Mouse (Mus musculus) liver, postnatal 0 days (tissue): ENCODE measurements at regions not wholly inside any gene's neighbourhood (a gene's known extent, or its start where the extent isn't known, plus 50 kb on each side); places are given as distances from the start of the nearest gene placed in this dataset.

ENCODE experiments used
- ATAC-seq: fragments of 200-750 bp; cut with Nextera tagmentation; 2 replicates; pipeline ENCODE4 v1.8.0; 2017; ENCODE audit warnings: mild to moderate bottlenecking, moderate library complexity
- DNase-seq: peaks from one replicate; pipeline ENCODE4 v3.0.0-alpha.2; 2016
- H3K27ac ChIP-seq: fragments of 300-500 bp; sonication (generic); 2 replicates; pipeline ENCODE4 v1.5.1; 2014; ENCODE audit warnings: antibody characterized with exemption, moderate library complexity, mild to moderate bottlenecking, low read depth
- H3K27me3 ChIP-seq: fragments of 300-500 bp; sonication (generic); 2 replicates; pipeline ENCODE4 v1.6.1; 2014; ENCODE audit warnings: low read length, control low read depth, mixed read lengths; ENCODE audit not compliant: insufficient read depth
- H3K36me3 ChIP-seq: fragments of 300-500 bp; sonication (generic); replicated peaks from 2 replicates; pipeline ENCODE4 v1.6.1; 2014; ENCODE audit warnings: mild to moderate bottlenecking, control low read depth, low read length, moderate library complexity, mixed read lengths; ENCODE audit not compliant: insufficient read depth
- H3K4me1 ChIP-seq: fragments of 300-500 bp; sonication (generic); 2 replicates; pipeline ENCODE4 v1.6.1; 2014; ENCODE audit warnings: antibody characterized with exemption, mild to moderate bottlenecking, control low read depth; ENCODE audit not compliant: insufficient read depth
- H3K4me2 ChIP-seq: fragments of 300-500 bp; sonication (generic); 2 replicates; pipeline ENCODE4 v1.6.1; 2014; ENCODE audit warnings: low read depth, mild to moderate bottlenecking, low read length, moderate library complexity, mixed read lengths
- H3K4me3 ChIP-seq: fragments of 300-500 bp; sonication (generic); 2 replicates; pipeline ENCODE4 v1.5.1; 2014; ENCODE audit warnings: low read depth, low read length
- H3K9ac ChIP-seq: fragments of 300-500 bp; sonication (generic); replicated peaks from 2 replicates; pipeline ENCODE4 v1.6.1; 2014; ENCODE audit warnings: mild to moderate bottlenecking, moderate library complexity
- H3K9me3 ChIP-seq: fragments of 300-500 bp; sonication (generic); 2 replicates; pipeline ENCODE4 v1.6.1; 2016; ENCODE audit warnings: mild to moderate bottlenecking, control low read depth, low read length, mixed read lengths
- CTCF ChIP-seq: sonication (generic); IDR thresholded peaks from 2 replicates; pipeline ENCODE4 v1.5.1; 2016; ENCODE audit warnings: antibody characterized with exemption, low read depth
- EP300 ChIP-seq: IDR thresholded peaks from 2 replicates; pipeline ENCODE4 v1.6.1; 2016; ENCODE audit warnings: antibody characterized with exemption, low read depth, mild to moderate bottlenecking
- WGBS: fragments of 180-500 bp; shearing (Covaris S2); extraction: QIAGEN DNeasy Blood & Tissue Kit; methylation state at CpG from one replicate; pipeline ENCODE4 v1.1.7; 2014; ENCODE audit not compliant: insufficient replicate concordance; 5-methylcytosine and 5-hydroxymethylcytosine counted together

- no peaks in the 10 kb centered on the region for H3K36me3 ChIP-seq
Measured at GRCm38 (mm10) chr1:189105276-189105675, 97.6 kb upstream of the Kctd3 start.

GRCm38 (mm10) chr1:189102781-189103180, 95.1 kb upstream of the Kctd3 start:
- Histone ChIP-seq H3K27me3 (no peaks in the 10 kb centered on the region), H3K4me3 (no peak overlapping the region), H3K9me3 (no peaks in the 10 kb centered on the region), H3K27ac (no peak overlapping the region), H3K4me2 (no peak overlapping the region), H3K9ac (no peak overlapping the region), H3K36me3 (no peaks in the 10 kb centered on the region), H3K4me1 (no peaks in the 10 kb centered on the region)
- WGBS, result 53% methylated on average over 3 of the region's 3 CpGs
- no peak for TF ChIP-seq CTCF
- TF ChIP-seq EP300, result no peak
- ATAC-seq (no peak), DNase-seq (no peak)

More at GRCm38 (mm10) chr1:189105276-189105675, 97.6 kb upstream of the Kctd3 start:
- H3K27ac ChIP-seq, result no peak overlapping the region
- DNase-seq (no peak), ATAC-seq (no peak)
- WGBS, result 61% methylated on average over 4 of the region's 4 CpGs
- no peaks in the 10 kb centered on the region for H3K27me3 ChIP-seq
- H3K9me3 ChIP-seq, result no peaks in the 10 kb centered on the region
- no peak overlapping the region for H3K4me3 ChIP-seq
- TF ChIP-seq CTCF (no peak), EP300 (no peak)
- no peak overlapping the region for H3K4me2 ChIP-seq
- no peaks in the 10 kb centered on the region for H3K4me1 ChIP-seq
- H3K9ac ChIP-seq, result no peak overlapping the region

GRCm38 (mm10) chr1:189099121-189099520, 91.5 kb upstream of the Kctd3 start:
- Histone ChIP-seq H3K4me1 (no peaks in the 10 kb centered on the region), H3K9ac (no peak overlapping the region), H3K4me2 (no peak overlapping the region), H3K27ac (no peak overlapping the region), H3K9me3 (no peaks in the 10 kb centered on the region), H3K27me3 (no peaks in the 10 kb centered on the region), H3K36me3 (no peaks in the 10 kb centered on the region), H3K4me3 (no peak overlapping the region)
- TF ChIP-seq EP300, result no peak
- TF ChIP-seq CTCF, result no peak
- ATAC-seq (no peak), DNase-seq (no peak)
- WGBS, result 44% methylated on average over 2 of the region's 2 CpGs

GRCm38 (mm10) chr1:189092819-189093218, 85.2 kb upstream of the Kctd3 start:
- ATAC-seq (no peak), DNase-seq (no peak)
- 61% methylated on average over 3 of the region's 3 CpGs for WGBS
- H3K4me1 ChIP-seq, result no peaks in the 10 kb centered on the region
- no peaks in the 10 kb centered on the region for H3K9me3 ChIP-seq
- H3K27me3 ChIP-seq, result 0 out of 2 replicates have a peak, but pooled peaks cover 3% of the 10 kb centered on the region
- no peaks in the 10 kb centered on the region for H3K36me3 ChIP-seq
- H3K4me2 ChIP-seq, result no peak overlapping the region
- no peak for TF ChIP-seq CTCF
- TF ChIP-seq EP300, result no peak
- no peak overlapping the region for H3K4me3 ChIP-seq
- no peak overlapping the region for H3K27ac ChIP-seq
- H3K9ac ChIP-seq, result no peak overlapping the region

- TF ChIP-seq EP300, result no peak
- TF ChIP-seq CTCF, result no peak
- ATAC-seq, result peak; percentile 44
- no peak overlapping the region for H3K27ac ChIP-seq
Measured at GRCm38 (mm10) chr1:189085245-189085644, 77.6 kb upstream of the Kctd3 start.

GRCm38 (mm10) chr1:189081267-189081666, 73.6 kb upstream of the Kctd3 start:
- H3K4me3 ChIP-seq, result no peak overlapping the region
- TF ChIP-seq EP300 (no peak), CTCF (no peak)
- no peaks in the 10 kb centered on the region for H3K9me3 ChIP-seq
- DNase-seq, result no peak
- H3K27ac ChIP-seq, result no peak overlapping the region
- WGBS, result 33% methylated on average over 2 of the region's 2 CpGs
- H3K27me3 ChIP-seq, result no peaks in the 10 kb centered on the region
- no peaks in the 10 kb centered on the region for H3K36me3 ChIP-seq
- no peaks in the 10 kb centered on the region for H3K4me1 ChIP-seq
- no peak overlapping the region for H3K4me2 ChIP-seq
- H3K9ac ChIP-seq, result no peak overlapping the region
- ATAC-seq, result no peak

More at GRCm38 (mm10) chr1:189085245-189085644, 77.6 kb upstream of the Kctd3 start:
- Histone ChIP-seq H3K9ac (no peak overlapping the region), H3K4me2 (no peak overlapping the region), H3K36me3 (no peaks in the 10 kb centered on the region), H3K4me3 (no peak overlapping the region), H3K9me3 (no peaks in the 10 kb centered on the region), H3K4me1 (no peaks in the 10 kb centered on the region), H3K27me3 (0 out of 2 replicates have a peak, but pooled peaks cover 3% of the 10 kb centered on the region)
- DNase-seq, result no peak
- 28% methylated on average over 2 of the region's 2 CpGs for WGBS

GRCm38 (mm10) chr1:189080797-189081196, 73.2 kb upstream of the Kctd3 start:
- Histone ChIP-seq H3K9ac (no peak overlapping the region), H3K27ac (no peak overlapping the region), H3K9me3 (no peaks in the 10 kb centered on the region), H3K4me1 (no peaks in the 10 kb centered on the region), H3K36me3 (no peaks in the 10 kb centered on the region), H3K4me2 (no peak overlapping the region), H3K27me3 (no peaks in the 10 kb centered on the region), H3K4me3 (no peak overlapping the region)
- 12% methylated on average over 9 of the region's 9 CpGs for WGBS
- no peak for ATAC-seq
- peak; percentile 78 for TF ChIP-seq CTCF
- TF ChIP-seq EP300, result no peak
- DNase-seq, result peak; percentile 70
